Mouse (Mus musculus) CH12.LX (cell line): ENCODE data around the gene Pgc. TPM values are rescaled to one million over a fixed set of nuclear protein-coding genes. Genes with fewer than 3 reads are reported as not detected.

Experiments
- DNase-seq: peaks from one replicate; pipeline ENCODE4 v3.0.0-alpha.2; 2013; ENCODE audit errors: extremely low read depth
- H3K27ac ChIP-seq: 2 replicates; pipeline ENCODE4 v1.5.1; 2012; ENCODE audit warnings: low read depth, mild to moderate bottlenecking, control low read depth, moderate library complexity; ENCODE audit not compliant: insufficient read depth
- H3K27me3 ChIP-seq: replicated peaks from 2 replicates; pipeline ENCODE3; 2012; ENCODE audit warnings: inconsistent platforms
- H3K36me3 ChIP-seq, 2 experiments: replicated peaks in 1 of 2; 2 replicates each; pipeline versions ENCODE3 to v1.6.1; 2012; ENCODE audit warnings: inconsistent platforms in 1 of 2, low read length in 1 of 2, mild to moderate bottlenecking in 1 of 2, mixed read lengths in 1 of 2, moderate library complexity in 1 of 2; ENCODE audit not compliant: control insufficient read depth in 1 of 2, insufficient read depth in 1 of 2
- H3K4me1 ChIP-seq, 2 experiments: 2 replicates each; pipeline ENCODE4 v1.6.1; 2012; ENCODE audit warnings: inconsistent platforms in 1 of 2, moderate library complexity in 1 of 2; ENCODE audit not compliant: insufficient read depth in 2 of 2, control insufficient read depth in 1 of 2
- H3K4me2 ChIP-seq: 2 replicates; pipeline ENCODE4 v1.6.1; 2012; ENCODE audit warnings: low read depth, mild to moderate bottlenecking, control low read depth; ENCODE audit not compliant: poor library complexity, insufficient read depth, severe bottlenecking
- H3K4me3 ChIP-seq, 3 experiments: fragments of 150-350 bp in 1 of 3; sonication (generic) in 1 of 3; replicated peaks in 1 of 3; 2 replicates each; pipeline versions ENCODE3 to v1.5.1; 2011 to 2012; ENCODE audit warnings: low read depth in 2 of 3, low read length in 2 of 3, mild to moderate bottlenecking in 2 of 3, moderate library complexity in 2 of 3, control low read depth in 1 of 3, improper control_type of control experiment in 1 of 3, inconsistent platforms in 1 of 3, mixed read lengths in 1 of 3; ENCODE audit not compliant: poor library complexity in 1 of 3
- H3K79me2 ChIP-seq: replicated peaks from 2 replicates; pipeline ENCODE4 v1.6.1; 2012; ENCODE audit warnings: mild to moderate bottlenecking, moderate library complexity; ENCODE audit not compliant: control insufficient read depth, poor library complexity, insufficient read depth, severe bottlenecking; ENCODE audit errors: extremely low read depth
- H3K9ac ChIP-seq: 2 replicates; pipeline ENCODE4 v1.6.1; 2012; ENCODE audit warnings: low read depth, mild to moderate bottlenecking, control low read depth, moderate library complexity; ENCODE audit not compliant: insufficient read depth
- H3K9me3 ChIP-seq: replicated peaks from 2 replicates; pipeline ENCODE3; 2012; ENCODE audit warnings: low read length, inconsistent platforms, mixed read lengths
- BHLHE40 ChIP-seq: IDR thresholded peaks from 2 replicates; pipeline ENCODE4 v1.6.1; 2011; ENCODE audit warnings: mild to moderate bottlenecking, low read depth, low read length, improper control_type of control experiment
- CHD1 ChIP-seq: IDR thresholded peaks from 2 replicates; pipeline ENCODE4 v1.6.1; 2012; ENCODE audit warnings: low read depth, low read length, improper control_type of control experiment, inconsistent platforms
- CHD2 ChIP-seq: IDR thresholded peaks from 2 replicates; pipeline ENCODE4 v1.6.1; 2011; ENCODE audit warnings: low read length, improper control_type of control experiment
- CTCF ChIP-seq, 2 experiments: IDR thresholded peaks in 1 of 2; conservative IDR thresholded peaks in 1 of 2; 2 replicates each; pipeline ENCODE4 v1.5.1; 2011 to 2012; ENCODE audit warnings: low read depth in 2 of 2, low read length in 2 of 2, improper control_type of control experiment in 1 of 2, inconsistent platforms in 1 of 2, mild to moderate bottlenecking in 1 of 2, moderate library complexity in 1 of 2
- E2F4 ChIP-seq: IDR thresholded peaks from 2 replicates; pipeline ENCODE4 v1.6.1; 2011; ENCODE audit warnings: low read depth, low read length, improper control_type of control experiment; ENCODE audit not compliant: insufficient replicate concordance
- ELF1 ChIP-seq: IDR thresholded peaks from 2 replicates; pipeline ENCODE4 v1.6.1; 2014; ENCODE audit warnings: low read depth, mild to moderate bottlenecking, inconsistent platforms, low read length, improper control_type of control experiment
- EP300 ChIP-seq: IDR thresholded peaks from 2 replicates; pipeline ENCODE4 v1.6.1; 2011; ENCODE audit warnings: low read length, improper control_type of control experiment
- ETS1 ChIP-seq: conservative IDR thresholded peaks from 2 replicates; pipeline ENCODE4 v1.6.1; 2012; ENCODE audit warnings: low read depth, mild to moderate bottlenecking, inconsistent platforms, low read length, improper control_type of control experiment, moderate library complexity
- GABPA ChIP-seq: IDR thresholded peaks from 2 replicates; pipeline ENCODE4 v1.6.1; 2012; ENCODE audit warnings: low read depth, low read length, improper control_type of control experiment, inconsistent platforms; ENCODE audit not compliant: insufficient replicate concordance
- HCFC1 ChIP-seq: IDR thresholded peaks from 2 replicates; pipeline ENCODE4 v1.6.1; 2012; ENCODE audit warnings: low read depth, mild to moderate bottlenecking, inconsistent platforms, low read length, improper control_type of control experiment
- IRF4 ChIP-seq: IDR thresholded peaks from 2 replicates; pipeline ENCODE4 v1.6.1; 2014; ENCODE audit warnings: low read depth, mild to moderate bottlenecking, inconsistent platforms, low read length, improper control_type of control experiment
- JUN ChIP-seq: IDR thresholded peaks from 2 replicates; pipeline ENCODE4 v1.6.1; 2011; ENCODE audit warnings: low read depth, mild to moderate bottlenecking, low read length, improper control_type of control experiment, moderate library complexity; ENCODE audit not compliant: insufficient read depth
- JUND ChIP-seq: conservative IDR thresholded peaks from 2 replicates; pipeline ENCODE4 v1.6.1; 2011; ENCODE audit warnings: low read depth, low read length, improper control_type of control experiment
- KAT2A ChIP-seq: IDR thresholded peaks from 2 replicates; pipeline ENCODE4 v1.6.1; 2012; ENCODE audit warnings: low read length, improper control_type of control experiment, inconsistent platforms; ENCODE audit not compliant: insufficient replicate concordance
- MAFK ChIP-seq: IDR thresholded peaks from 2 replicates; pipeline ENCODE4 v1.6.1; 2011; ENCODE audit warnings: low read length, improper control_type of control experiment; ENCODE audit not compliant: insufficient replicate concordance
- MAX ChIP-seq: IDR thresholded peaks from 2 replicates; pipeline ENCODE4 v1.6.1; 2011; ENCODE audit warnings: low read length, improper control_type of control experiment
- MAZ ChIP-seq: IDR thresholded peaks from 2 replicates; pipeline ENCODE4 v1.6.1; 2012; ENCODE audit warnings: low read depth, mild to moderate bottlenecking, inconsistent platforms, low read length, improper control_type of control experiment, moderate library complexity
- MEF2A ChIP-seq: IDR thresholded peaks from 2 replicates; pipeline ENCODE4 v1.6.1; 2014; ENCODE audit warnings: low read depth, mild to moderate bottlenecking, inconsistent platforms, low read length, improper control_type of control experiment, borderline replicate concordance
- MXI1 ChIP-seq: IDR thresholded peaks from 2 replicates; pipeline ENCODE4 v1.6.1; 2011; ENCODE audit warnings: mild to moderate bottlenecking, low read depth, low read length, improper control_type of control experiment
- MYC ChIP-seq: IDR thresholded peaks from 2 replicates; pipeline ENCODE4 v1.6.1; 2011; ENCODE audit warnings: low read depth, mild to moderate bottlenecking, improper control_type of control experiment, low read length
- NELFE ChIP-seq: IDR thresholded peaks from 2 replicates; pipeline ENCODE4 v1.6.1; 2011; ENCODE audit warnings: low read depth, low read length, improper control_type of control experiment
- NRF1 ChIP-seq: IDR thresholded peaks from 2 replicates; pipeline ENCODE4 v1.6.1; 2014; ENCODE audit warnings: low read depth, mild to moderate bottlenecking, inconsistent platforms, low read length, improper control_type of control experiment, moderate library complexity
- PAX5 ChIP-seq: IDR thresholded peaks from 2 replicates; pipeline ENCODE4 v1.6.1; 2012; ENCODE audit warnings: low read length, inconsistent platforms, mixed read lengths
- POLR2A ChIP-seq: IDR thresholded peaks from 2 replicates; pipeline ENCODE4 v1.6.1; 2011; ENCODE audit warnings: low read depth, mild to moderate bottlenecking, improper control_type of control experiment, low read length
- POLR2AphosphoS2 ChIP-seq: IDR thresholded peaks from 2 replicates; pipeline ENCODE4 v1.6.1; 2011; ENCODE audit warnings: low read depth, low read length, improper control_type of control experiment
- RAD21 ChIP-seq: IDR thresholded peaks from 2 replicates; pipeline ENCODE4 v1.6.1; 2011; ENCODE audit warnings: low read depth, mild to moderate bottlenecking, low read length, improper control_type of control experiment, moderate library complexity
- RCOR1 ChIP-seq: conservative IDR thresholded peaks from 2 replicates; pipeline ENCODE4 v1.6.1; 2012; ENCODE audit warnings: low read depth, mild to moderate bottlenecking, inconsistent platforms, low read length, improper control_type of control experiment
- SIN3A ChIP-seq: IDR thresholded peaks from 2 replicates; pipeline ENCODE4 v1.6.1; 2012; ENCODE audit warnings: low read length, improper control_type of control experiment, inconsistent platforms
- SMC3 ChIP-seq: IDR thresholded peaks from 2 replicates; pipeline ENCODE4 v1.6.1; 2011; ENCODE audit warnings: low read depth, low read length, improper control_type of control experiment
- TBP ChIP-seq: conservative IDR thresholded peaks from 2 replicates; pipeline ENCODE4 v1.6.1; 2011; ENCODE audit warnings: low read depth, low read length, improper control_type of control experiment
- TCF12 ChIP-seq: IDR thresholded peaks from 2 replicates; pipeline ENCODE4 v1.6.1; 2014; ENCODE audit warnings: low read depth, mild to moderate bottlenecking, inconsistent platforms, low read length, improper control_type of control experiment
- UBTF ChIP-seq: IDR thresholded peaks from 2 replicates; pipeline ENCODE4 v1.6.1; 2012; ENCODE audit warnings: low read depth, mild to moderate bottlenecking, inconsistent platforms, low read length, improper control_type of control experiment, moderate library complexity
- USF1 ChIP-seq: IDR thresholded peaks from 2 replicates; pipeline ENCODE4 v1.6.1; 2014; ENCODE audit warnings: low read depth, mild to moderate bottlenecking, inconsistent platforms, low read length, improper control_type of control experiment
- USF2 ChIP-seq: conservative IDR thresholded peaks from 2 replicates; pipeline ENCODE4 v1.6.1; 2011; ENCODE audit warnings: low read depth, low read length, improper control_type of control experiment
- ZC3H11A ChIP-seq: IDR thresholded peaks from 2 replicates; pipeline ENCODE4 v1.6.1; 2012; ENCODE audit warnings: low read depth, mild to moderate bottlenecking, inconsistent platforms, low read length, improper control_type of control experiment
- ZKSCAN1 ChIP-seq: IDR thresholded peaks from 2 replicates; pipeline ENCODE4 v1.6.1; 2012; ENCODE audit warnings: low read depth, inconsistent platforms, low read length, improper control_type of control experiment, borderline replicate concordance
- ZMIZ1 ChIP-seq: IDR thresholded peaks from 2 replicates; pipeline ENCODE4 v1.6.1; 2012; ENCODE audit warnings: low read depth, mild to moderate bottlenecking, inconsistent platforms, low read length, improper control_type of control experiment
- ZNF384 ChIP-seq: IDR thresholded peaks from 2 replicates; pipeline ENCODE4 v1.6.1; 2012; ENCODE audit warnings: low read depth, low read length, improper control_type of control experiment, inconsistent platforms
- dilution Hi-C: fragments of 300-500 bp; cut with MboI; formaldehyde crosslinking; loops from 2 replicates; pipeline ENCODE4 v1.14.3; 2020; ENCODE audit warnings: low sequenced_read_pairs; ENCODE audit not compliant: extremely low pct_unique_long_range_greater_than_20kb, extremely low pct_ligation_motif_present
- in situ Hi-C: fragments of 300-500 bp; cut with MboI; formaldehyde crosslinking; loops from 3 replicates; pipeline ENCODE4 v1.14.3; 2019; ENCODE audit warnings: low sequenced_read_pairs, low pct_ligation_motif_present, low pct_unique_long_range_greater_than_20kb, mixed read lengths
- polyA plus RNA-seq: library from polyadenylated mRNA; unstranded; fragments of >175 nt; gene quantifications from 2 replicates; pipeline ENCODE4 v1.2.1, GENCODE M21; 2012; ENCODE audit warnings: low read depth; ENCODE audit not compliant: insufficient read length
- total RNA-seq, 2 experiments: library from RNA; depleted of rRNA; stranded (reverse); fragments of 300-350 nt in 1 of 2; fragments of >200 nt in 1 of 2; gene quantifications; 2 replicates each; pipeline ENCODE4 v1.2.3; 2012 to 2014

Pgc gene
- total and polyA plus RNA-seq, 3 experiments: not detected

DNA sequence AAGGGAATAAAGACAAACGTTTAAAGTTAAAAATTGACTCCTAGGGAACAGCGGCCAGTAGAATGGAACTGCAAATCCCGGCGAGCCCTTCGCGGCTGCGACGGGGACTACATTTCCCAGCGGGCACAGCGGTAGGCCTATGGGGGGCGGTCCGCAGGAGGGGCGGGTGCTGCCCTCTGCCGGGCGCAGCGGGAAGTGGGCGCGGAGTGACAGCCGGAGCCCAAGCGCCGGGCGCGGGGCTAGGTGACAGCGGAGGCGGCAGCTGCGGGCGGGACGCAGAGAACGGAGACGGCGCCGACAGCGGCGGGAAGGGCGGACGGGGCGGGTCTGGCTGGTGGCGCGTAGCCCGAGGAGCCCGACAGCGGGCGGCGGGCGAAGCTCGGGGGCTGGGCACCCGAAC is 10.2 kb downstream of the Pgc start, which contains the start of gene Tfeb:
Gene Tfeb (plus strand): TSS at position 175 of the 400 bp plus-strand sequence.
- peak within 1 kb of the TSS; percentile 99 for H3K27ac ChIP-seq

DNA sequence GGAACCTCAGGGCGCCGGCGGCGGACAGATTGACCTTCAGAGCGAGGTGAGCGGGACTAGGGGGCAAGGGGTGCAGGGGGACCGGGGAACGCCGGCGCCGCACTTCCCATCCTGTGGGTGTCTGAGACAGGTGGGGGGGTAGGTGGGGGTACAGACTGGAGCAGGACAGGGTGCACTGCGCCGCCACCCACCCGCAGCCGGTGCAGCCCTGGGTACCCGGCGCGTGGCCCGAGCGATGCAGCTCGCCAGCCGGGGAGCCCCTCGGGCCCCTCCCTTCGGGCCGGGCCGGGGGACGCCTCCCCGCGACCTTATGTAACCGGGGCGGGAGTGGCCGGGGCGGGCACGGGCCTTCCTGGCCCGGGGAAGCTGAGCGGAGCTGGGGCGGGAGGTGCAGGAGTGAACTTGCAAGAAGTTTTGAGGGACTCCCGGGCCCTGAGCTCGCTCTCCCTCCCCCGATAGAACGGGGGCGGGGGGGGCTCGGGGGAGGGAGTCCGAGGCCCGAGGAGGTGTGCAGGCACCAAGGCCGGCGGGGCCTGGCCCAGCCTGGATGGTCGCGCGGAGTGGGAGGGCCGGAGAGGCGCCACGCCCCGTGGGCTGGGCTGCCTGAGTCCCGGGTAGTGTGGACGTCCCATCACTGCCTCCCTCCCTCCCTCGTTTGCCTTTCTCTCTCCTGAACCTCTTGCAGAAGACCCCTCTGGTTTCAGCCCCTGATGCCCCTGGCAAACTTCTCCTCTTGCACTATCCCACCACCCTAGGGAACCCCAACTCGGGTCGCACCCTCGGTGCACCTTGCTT is 10.8 kb downstream of the Pgc start:
- H3K27me3 ChIP-seq: no peaks in the 10 kb centered on the region
- in situ Hi-C loops (no loop called here), dilution Hi-C loops (no loop called here)
- H3K27ac ChIP-seq: peak overlapping the region; percentile 99
- H3K9ac ChIP-seq: peak overlapping the region; percentile 84
- H3K9me3 ChIP-seq: peaks cover 3% of the 10 kb centered on the region
- H3K4me1 ChIP-seq: peaks cover 12 to 28% of the 10 kb centered on the region in 2 experiments
- DNase-seq: peak; percentile 80
- H3K36me3 ChIP-seq: peaks cover 0 to 11% of the 10 kb centered on the region in 2 experiments
- peaks cover 19% of the 10 kb centered on the region for H3K79me2 ChIP-seq
- peak overlapping the region; percentile 50 to 87 (median 79) for H3K4me3 ChIP-seq
- H3K4me2 ChIP-seq: peak overlapping the region; percentile 17; the same call in 1 of the 2 replicates
- TF ChIP-seq SIN3A: peak; percentile 63
- TF ChIP-seq NRF1: no peak
- no peak for TF ChIP-seq TCF12
- peak; percentile 33; the same call in 1 of the 2 replicates for TF ChIP-seq IRF4
- peak; percentile 62 for TF ChIP-seq POLR2A
- TF ChIP-seq MAZ: peak; percentile 82
- TF ChIP-seq UBTF: peak; percentile 51; the same call in 1 of the 2 replicates
- TF ChIP-seq JUN: no peak
- peak; percentile 55 for TF ChIP-seq MXI1
- TF ChIP-seq RCOR1: no peak
- TF ChIP-seq NELFE: peak; percentile 61
- no peak for TF ChIP-seq USF1
- no peak for TF ChIP-seq GABPA
- peak; percentile 53; the same call in 1 of the 2 replicates for TF ChIP-seq BHLHE40

More for the DNA sequence above, 10.2 kb downstream of the Pgc start, which contains the start of gene Tfeb:
- dilution Hi-C loops (no loop called here), in situ Hi-C loops (no loop called here)
- Histone ChIP-seq H3K9me3 (peaks cover 3% of the 10 kb centered on the region), H3K36me3 (peaks cover 0 to 9% of the 10 kb centered on the region in 2 experiments), H3K27me3 (peaks cover under 1% of the 10 kb centered on the region), H3K9ac (peak within 1 kb of the TSS; percentile 84), H3K4me1 (peaks cover 12 to 22% of the 10 kb centered on the region in 2 experiments), H3K79me2 (peaks cover 16% of the 10 kb centered on the region), H3K4me2 (peak within 1 kb of the TSS; percentile 17; the same call in 1 of the 2 replicates), H3K4me3 (peak within 1 kb of the TSS; percentile 50 to 87 (median 79))
- TF ChIP-seq SIN3A: peak; percentile 84
- 0 out of 2 replicates have a peak, but pooled peaks have one; percentile 50 for TF ChIP-seq CHD1
- no peak; the same call in 1 of the 2 replicates for TF ChIP-seq POLR2AphosphoS2
- peak; percentile 85 for TF ChIP-seq SMC3
- no peak for TF ChIP-seq ZC3H11A
- peak; percentile 98 for TF ChIP-seq KAT2A
- peak; percentile 86 for TF ChIP-seq TCF12
- no peak for TF ChIP-seq JUN
- peak; percentile 41 for TF ChIP-seq RAD21
- TF ChIP-seq USF1: no peak; the same call in 1 of the 2 replicates
- peak; percentile 98 for TF ChIP-seq MAZ
- TF ChIP-seq POLR2A: peak; percentile 41; the same call in 1 of the 2 replicates
- TF ChIP-seq NRF1: peak; percentile 48
- TF ChIP-seq RCOR1: no peak
- TF ChIP-seq CTCF (conservative IDR thresholded peaks at IDR 0.05 in 1 of 2, IDR thresholded peaks at IDR 0.05 in 1 of 2; ENCODE audit: low read depth in 2 of 2, low read length in 2 of 2): peak in 1 of 2 experiments; percentile 94; a peak in 2 of 4 replicates
- 0 out of 2 replicates have a peak, but pooled peaks have one; percentile 11 for TF ChIP-seq MAFK
- peak; percentile 68; the same call in 1 of the 2 replicates for TF ChIP-seq MXI1
- 0 out of 2 replicates have a peak, but pooled peaks have one; percentile 7 for TF ChIP-seq BHLHE40
- TF ChIP-seq NELFE: peak; percentile 60
- no peak for TF ChIP-seq E2F4
- no peak for TF ChIP-seq PAX5
- peak; percentile 18 for TF ChIP-seq ZMIZ1
- TF ChIP-seq MYC: no peak
- no peak for TF ChIP-seq JUND
- 0 out of 2 replicates have a peak, but pooled peaks have one; percentile 14 for TF ChIP-seq TBP
- peak; percentile 73 for TF ChIP-seq MEF2A
- peak; percentile 34; the same call in 1 of the 2 replicates for TF ChIP-seq MAX
- no peak for TF ChIP-seq ZNF384
- TF ChIP-seq ZKSCAN1: no peak
- peak; percentile 66; the same call in 1 of the 2 replicates for TF ChIP-seq CHD2
- no peak for TF ChIP-seq EP300
- no peak for TF ChIP-seq USF2
- peak; percentile 99 for TF ChIP-seq HCFC1
- peak; percentile 93 for TF ChIP-seq UBTF
- no peak; the same call in 1 of the 2 replicates for TF ChIP-seq ETS1
- TF ChIP-seq ELF1: peak; percentile 68; the same call in 1 of the 2 replicates
- peak; percentile 77; the same call in 1 of the 2 replicates for TF ChIP-seq GABPA
- peak; percentile 71 for TF ChIP-seq IRF4
- DNase-seq: peak; percentile 86
